Mouse (Mus musculus): ENCODE measurements around the gene Lifr.

Gene Lifr

DNA sequence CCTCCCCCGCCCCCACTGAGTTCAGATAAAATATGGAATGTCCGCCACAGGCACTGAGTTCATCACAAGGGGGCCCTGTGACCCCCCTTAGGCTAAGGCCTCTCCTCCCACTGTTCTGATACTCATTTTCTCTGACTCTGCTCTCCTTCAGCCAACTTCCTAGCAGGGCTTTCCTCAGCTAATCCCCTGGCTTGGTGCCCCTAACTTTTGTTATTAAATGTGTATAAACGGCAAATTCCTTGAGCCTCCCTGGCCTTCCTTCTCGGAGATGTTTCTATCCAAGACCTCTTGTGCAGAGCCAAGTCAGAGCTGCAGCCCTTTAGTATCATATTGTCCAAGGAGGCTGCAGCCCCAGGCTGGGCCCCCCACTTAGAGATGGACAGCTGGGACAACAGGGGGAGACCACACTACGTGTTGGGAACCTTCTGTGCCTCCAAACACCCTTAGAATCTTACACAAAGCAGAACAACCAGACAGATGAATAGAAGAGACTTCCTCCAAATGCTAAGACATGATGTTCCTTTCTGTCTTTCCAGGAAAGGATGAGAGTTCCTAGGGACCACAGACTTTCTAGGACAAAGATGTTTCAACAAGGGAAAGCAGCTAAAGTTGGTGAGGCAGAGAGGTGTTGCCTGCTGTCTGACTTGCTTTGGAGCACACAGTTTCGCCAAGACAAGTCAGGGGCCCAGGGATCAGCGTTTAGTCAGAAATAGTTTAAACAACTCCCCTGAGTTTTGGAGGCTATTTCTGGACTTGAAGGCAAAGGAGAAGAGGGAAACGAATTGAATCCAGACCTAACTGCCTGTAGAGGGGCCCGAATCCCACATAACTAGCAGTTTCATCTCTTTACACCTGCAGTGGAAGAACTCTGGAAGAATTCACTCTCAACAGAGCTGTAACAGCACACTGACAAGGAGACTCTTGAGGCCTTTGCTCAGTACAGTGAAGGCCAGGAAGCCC lies 111.3 kb downstream of the Lifr start:
- DNase-seq (ENCODE audit: inconsistent ontology term) = no peak

- DNase-seq (ENCODE audit: inconsistent ontology term) = no peak
Observed at GRCm38 (mm10) chr15:7202981-7203380, 112.6 kb downstream of the Lifr start.

GRCm38 (mm10) chr15:7203606-7204330 lies 113.4 kb downstream of the Lifr start:
- DNase-seq (ENCODE audit: inconsistent ontology term) = no peak

DNA sequence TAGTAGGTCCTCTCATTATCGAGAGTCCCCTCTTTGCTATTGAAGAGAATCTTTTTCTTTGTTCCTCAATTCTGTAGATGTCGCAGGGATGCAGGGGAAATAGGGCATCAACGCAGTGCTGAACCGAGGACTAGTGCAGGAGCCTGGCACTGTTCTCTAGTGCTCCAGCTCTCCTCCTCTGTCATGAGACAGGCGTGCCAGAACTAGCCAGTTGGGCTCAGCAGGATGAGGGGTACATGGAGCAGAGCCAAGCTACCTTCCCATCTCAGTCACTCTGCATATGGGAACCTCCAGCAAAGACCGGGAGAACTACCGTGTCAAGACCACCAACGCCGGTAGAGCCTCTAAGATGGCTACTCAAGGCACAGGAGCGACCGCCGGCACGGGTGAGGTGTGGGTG lies 114.5 kb downstream of the Lifr start:
- DNase-seq (ENCODE audit: inconsistent ontology term) = no peak

DNA sequence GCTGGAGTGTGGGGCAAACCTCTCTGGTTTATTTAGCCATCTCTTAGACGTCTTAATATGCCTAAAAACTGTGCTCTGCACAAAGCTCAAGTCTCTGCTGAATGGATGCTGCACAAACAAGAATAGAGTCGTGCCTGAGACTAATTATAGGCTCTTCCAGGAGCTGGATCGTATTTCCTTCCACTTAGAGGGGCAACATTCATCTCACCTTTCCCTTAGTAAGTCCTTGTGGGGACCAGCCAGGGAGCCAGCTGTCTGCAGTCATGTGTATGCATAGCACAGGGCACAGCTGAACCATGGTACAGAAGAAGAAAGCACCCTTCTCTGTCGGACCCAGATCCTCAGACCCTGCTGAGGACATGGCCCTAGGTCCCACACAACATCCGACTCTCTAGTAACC lies 115.7 kb downstream of the Lifr start:
- DNase-seq (ENCODE audit: inconsistent ontology term) = no peak

GRCm38 (mm10) chr15:7207292-7207691 lies 116.9 kb downstream of the Lifr start:
- no peak for DNase-seq (ENCODE audit: inconsistent ontology term)

- peak; percentile 58 for DNase-seq (ENCODE audit: inconsistent ontology term)
Observed at GRCm38 (mm10) chr15:7208180-7208579, 117.8 kb downstream of the Lifr start.

- DNase-seq (ENCODE audit: inconsistent ontology term) = peak; percentile 96
Observed at GRCm38 (mm10) chr15:7213683-7214082, 123.3 kb downstream of the Lifr start.

DNA sequence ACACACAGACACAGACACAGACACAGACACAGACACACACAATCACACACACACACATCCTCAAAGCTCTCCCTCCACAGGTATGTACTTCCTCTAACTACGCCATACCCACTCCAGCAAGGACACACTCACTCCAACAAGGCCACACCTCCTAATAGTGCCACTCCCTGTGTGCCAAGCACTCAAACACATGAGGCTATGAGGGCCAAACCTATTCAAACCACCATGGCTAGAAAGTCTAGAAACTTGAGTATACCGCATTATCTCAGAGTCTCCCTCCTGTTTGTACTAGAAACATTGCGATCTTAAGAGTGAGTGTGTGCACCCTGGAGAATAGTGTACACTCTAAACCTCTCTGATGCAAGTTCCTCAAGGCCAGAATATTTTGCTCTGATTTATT lies 125.4 kb downstream of the Lifr start:
- no peak for DNase-seq (ENCODE audit: inconsistent ontology term)

DNA sequence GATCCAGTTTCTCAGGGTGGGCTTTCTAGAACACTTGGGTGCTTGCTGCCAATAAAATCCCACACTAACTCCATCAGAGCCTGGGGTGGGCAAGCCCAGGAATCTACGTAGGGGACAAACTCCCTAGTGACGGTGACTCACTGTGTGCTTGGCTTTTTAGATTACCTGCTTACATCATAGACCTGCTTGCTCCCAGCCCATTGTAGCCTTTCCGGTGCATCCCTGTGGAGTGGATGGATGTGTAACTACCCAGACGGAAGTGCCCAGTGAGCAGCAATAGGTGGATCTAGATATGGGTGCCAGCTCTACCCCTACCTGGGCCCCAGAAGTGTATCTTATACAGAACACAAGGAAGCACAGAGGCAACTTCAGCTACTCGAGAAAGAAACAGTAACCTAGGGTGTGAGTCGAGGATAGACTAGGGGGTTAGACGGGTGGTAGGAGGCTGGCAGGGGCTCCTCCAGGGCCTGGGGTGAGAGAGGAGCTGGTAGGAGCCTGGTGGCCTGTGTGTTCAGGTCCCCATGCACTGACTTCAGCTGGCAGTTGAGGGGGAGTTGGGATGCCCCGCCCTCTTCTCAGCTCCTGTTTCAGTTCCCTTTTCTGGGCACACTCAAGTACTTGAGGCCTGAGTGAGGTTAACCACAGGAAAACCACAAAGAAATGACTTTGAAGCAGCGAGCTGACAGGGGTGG lies 126.3 kb downstream of the Lifr start:
- no peak for DNase-seq (ENCODE audit: inconsistent ontology term)

DNA sequence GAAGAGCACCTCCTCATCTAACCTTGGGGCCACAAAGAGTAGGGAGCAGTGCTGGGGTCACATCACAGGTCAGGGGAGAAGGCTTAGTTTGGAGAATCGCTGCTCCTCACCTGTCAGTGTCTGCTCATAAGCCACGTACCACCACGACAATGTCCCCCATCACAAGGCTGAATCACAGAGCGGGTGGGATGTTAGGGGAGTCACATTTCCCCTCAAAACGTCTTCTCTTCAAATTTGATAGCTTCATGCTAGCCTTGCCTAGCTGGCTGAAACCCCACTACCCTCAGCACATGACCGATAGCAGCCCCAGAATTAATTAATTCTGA lies 126.8 kb downstream of the Lifr start:
- DNase-seq (ENCODE audit: inconsistent ontology term) = no peak

GRCm38 (mm10) chr15:7222809-7223208 lies 132.4 kb downstream of the Lifr start:
- DNase-seq (ENCODE audit: inconsistent ontology term) = no peak

DNA sequence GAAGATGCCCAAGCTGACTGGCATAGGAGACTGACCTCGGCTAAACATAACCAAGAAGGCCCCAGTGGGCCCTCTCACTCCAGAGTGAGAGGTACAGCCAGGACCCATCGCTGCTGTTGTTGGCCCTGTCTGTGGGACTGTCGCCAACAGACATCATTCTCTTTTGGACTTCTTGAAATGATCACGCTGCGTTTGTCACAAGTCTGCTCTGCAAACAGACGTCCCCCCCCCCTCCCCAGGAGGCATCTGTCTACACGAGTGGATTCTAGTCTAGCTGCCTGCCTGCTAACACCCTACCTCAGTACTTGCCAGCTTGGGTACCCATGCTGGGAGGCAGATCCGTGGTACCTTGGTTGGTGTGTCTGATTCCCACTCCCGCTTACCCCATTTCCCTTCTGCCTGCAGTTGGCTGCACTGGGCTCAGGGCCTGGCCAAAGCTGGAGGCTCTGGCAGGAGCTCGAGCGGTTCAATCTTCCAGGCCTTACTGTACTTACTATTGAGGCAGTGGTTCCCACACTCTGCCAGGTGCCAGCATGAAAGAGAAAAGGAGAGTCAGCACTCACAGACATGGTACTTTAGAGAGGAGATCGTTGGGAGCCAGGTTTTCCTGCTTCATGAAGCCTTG lies 133.8 kb downstream of the Lifr start:
- no peak for DNase-seq (ENCODE audit: inconsistent ontology term)

GRCm38 (mm10) chr15:7226225-7226624 lies 135.8 kb downstream of the Lifr start:
- peak; percentile 63 for DNase-seq (ENCODE audit: inconsistent ontology term)

DNA sequence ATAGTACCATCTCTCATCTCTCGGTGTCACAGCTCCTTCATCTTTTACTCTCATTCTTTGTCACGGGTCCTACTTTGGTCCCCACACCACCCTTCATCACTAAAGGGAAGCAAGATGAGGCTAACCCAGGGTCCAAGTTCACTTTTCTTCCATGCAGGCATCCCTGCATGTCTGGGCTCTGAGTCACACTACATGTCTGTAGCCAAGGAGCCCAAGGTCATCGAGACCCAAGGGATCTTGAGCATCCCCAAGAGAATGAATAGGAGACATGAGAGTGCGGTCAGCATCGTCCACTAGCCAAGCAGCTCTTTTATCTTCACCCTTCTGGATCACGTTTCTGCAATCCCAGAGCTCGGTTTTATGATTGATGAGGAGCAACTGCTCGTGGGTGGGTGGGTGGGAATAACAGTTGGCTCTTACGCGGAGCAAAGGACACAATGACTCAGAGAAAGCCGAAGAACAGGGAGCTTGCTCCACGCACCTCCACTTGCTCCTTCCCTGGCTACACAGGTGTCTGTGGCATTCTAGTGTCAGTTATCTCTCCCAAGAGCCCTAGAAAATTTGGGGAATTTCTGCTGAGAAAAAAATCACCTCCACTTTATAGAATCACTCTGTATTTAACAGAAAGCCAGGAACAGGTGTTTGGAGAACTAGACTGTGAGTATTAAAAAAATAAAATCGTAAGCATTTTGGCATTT lies 143.1 kb downstream of the Lifr start:
- DNase-seq (ENCODE audit: inconsistent ontology term) = no peak

- DNase-seq (ENCODE audit: inconsistent ontology term) = no peak
Observed at GRCm38 (mm10) chr15:7239904-7240303, 149.5 kb downstream of the Lifr start.

DNA sequence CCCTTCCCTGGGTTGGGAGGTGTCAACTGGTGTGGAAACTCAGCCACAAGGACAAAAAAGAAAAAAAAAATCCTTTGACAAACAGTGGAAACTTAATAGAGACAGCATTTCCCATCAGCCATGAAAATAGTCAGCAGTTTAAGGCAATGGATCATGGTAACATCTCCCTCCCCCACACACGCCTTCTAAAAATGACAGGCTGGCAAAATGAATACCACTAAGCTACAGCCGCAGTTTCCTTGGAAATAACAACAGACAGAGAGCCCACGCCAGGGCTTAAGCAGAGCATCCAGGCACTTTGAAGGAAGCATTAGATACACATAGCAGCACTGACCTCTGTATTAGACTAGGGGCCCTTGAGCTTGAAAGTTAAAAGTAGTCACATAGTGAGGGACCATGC lies 150.5 kb downstream of the Lifr start:
- no peak for DNase-seq (ENCODE audit: inconsistent ontology term)

GRCm38 (mm10) chr15:7242161-7242850 lies 151.9 kb downstream of the Lifr start:
- no peak for DNase-seq (ENCODE audit: inconsistent ontology term)

Measured in Muller cell, postnatal 12 days (primary cell).